Mouse (Mus musculus) heart, postnatal 0 days (tissue): ENCODE measurements at regions not wholly inside any gene's neighbourhood (a gene's known extent, or its start where the extent isn't known, plus 50 kb on each side); places are given as distances from the start of the nearest gene placed in this dataset.

Experiments used
- CTCF ChIP-seq: IDR thresholded peaks from 2 replicates; pipeline ENCODE4 v1.5.1; 2016; ENCODE audit warnings: antibody characterized with exemption, control low read depth, low read depth
- EP300 ChIP-seq: IDR thresholded peaks from 2 replicates; pipeline ENCODE4 v1.6.1; 2016; ENCODE audit warnings: antibody characterized with exemption, low read depth

DNA sequence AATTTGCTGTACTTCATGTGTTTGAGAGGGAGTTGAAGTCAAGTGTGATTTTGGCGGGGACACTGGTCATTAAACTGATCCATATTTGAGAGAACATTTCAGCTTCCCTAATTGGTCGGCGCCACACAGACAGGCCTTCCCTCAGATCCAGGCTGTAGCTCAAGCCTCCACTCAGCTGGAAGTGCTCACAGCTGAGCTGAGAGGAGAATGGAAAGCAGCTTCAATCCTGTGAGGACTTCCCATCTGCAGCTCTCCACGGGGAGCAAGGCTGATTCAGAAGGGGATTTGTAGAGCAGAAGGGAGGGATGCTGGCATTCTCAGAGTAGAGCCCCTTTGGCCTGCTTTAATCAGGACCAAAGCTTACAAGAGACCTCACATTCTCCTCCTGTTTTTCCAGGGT lies 297.2 kb downstream of the D3Ertd751e start:
- TF ChIP-seq CTCF = no peak
- TF ChIP-seq EP300 = no peak
